12 mouse cellular contexts compared by ENCODE assay signal in genomic region chr15:31442698-31443097, GRCm38 (mm10). TPM values are rescaled to one million over a fixed set of nuclear protein-coding genes. Genes with fewer than 3 reads are reported as not detected.
"Had no signal": no experiment of that assay in that cellular context is flagged by ENCODE, and none has a peak within 500 bp of the region (broad histone marks: within the 10 kb centered on the region; RNA-seq: fewer than 3 reads in every experiment).

No protein-coding gene starts in this region.

- H3K4me3 ChIP-seq: left cerebral cortex, adult 2 months; liver, embryonic 13.5 days had no signal

- DNase-seq: kidney, adult 18-20 months; kidney, postnatal 14 days; liver, embryonic 13.5 days; lung, adult 2 months; lung, postnatal 14 days; lung, postnatal 4 days; midbrain, embryonic 14.5 days; thymus, adult 18-20 months; thymus, postnatal 36 days had no signal

- H3K27me3 ChIP-seq: liver, embryonic 13.5 days had no signal

- H3K27ac ChIP-seq: left cerebral cortex, adult 2 months; liver, embryonic 13.5 days had no signal

- H3K36me3 ChIP-seq: liver, embryonic 13.5 days had no signal

- H3K9ac ChIP-seq: liver, embryonic 13.5 days had no signal

- H3K9me3 ChIP-seq: liver, embryonic 13.5 days had no signal

- H3K4me2 ChIP-seq: liver, embryonic 13.5 days; midbrain, embryonic 11.5 days had no signal

RNA-seq across cellular contexts. Expression of gene Ropn1l, which starts 10.8 kb away (rescaled TPM):
- total RNA-seq: megakaryocyte-erythroid progenitor cell, adult 5-6 weeks had no signal
